Mouse (Mus musculus) neural tube, embryonic 12.5 days (tissue): ENCODE measurements around the gene Pla2g2c. TPM values are rescaled to one million over a fixed set of nuclear protein-coding genes. Genes with fewer than 3 reads are reported as not detected.

Experiments
- ATAC-seq: fragments of 200-750 bp; cut with Nextera tagmentation; 2 replicates; pipeline ENCODE4 v1.8.0; 2017; ENCODE audit warnings: low read depth, mild to moderate bottlenecking, moderate TSS enrichment, moderate library complexity; ENCODE audit not compliant: low FRiP score
- H3K27ac ChIP-seq: fragments of 300-500 bp; sonication (generic); 2 replicates; pipeline ENCODE4 v1.5.1; 2016
- H3K27me3 ChIP-seq: fragments of 300-500 bp; sonication (generic); replicated peaks from 2 replicates; pipeline ENCODE4 v1.6.1; 2016; ENCODE audit warnings: mild to moderate bottlenecking
- H3K36me3 ChIP-seq: fragments of 300-500 bp; sonication (generic); 2 replicates; pipeline ENCODE4 v1.6.1; 2016; ENCODE audit warnings: mild to moderate bottlenecking
- H3K4me1 ChIP-seq: fragments of 300-500 bp; sonication (generic); 2 replicates; pipeline ENCODE4 v1.6.1; 2016
- H3K4me2 ChIP-seq: fragments of 300-500 bp; sonication (generic); replicated peaks from 2 replicates; pipeline ENCODE4 v1.6.1; 2016; ENCODE audit warnings: mild to moderate bottlenecking
- H3K4me3 ChIP-seq: fragments of 300-500 bp; sonication (generic); 2 replicates; pipeline ENCODE4 v1.5.1; 2016
- H3K9ac ChIP-seq: fragments of 300-500 bp; sonication (generic); 2 replicates; pipeline ENCODE4 v1.6.1; 2016; ENCODE audit warnings: mild to moderate bottlenecking
- H3K9me3 ChIP-seq: fragments of 300-500 bp; sonication (generic); 2 replicates; pipeline ENCODE4 v1.6.1; 2016; ENCODE audit warnings: mild to moderate bottlenecking
- WGBS: fragments of 180-500 bp; shearing (Covaris S2); methylation state at CpG from one replicate; pipeline ENCODE4 v1.1.7; 2016; 5-methylcytosine and 5-hydroxymethylcytosine counted together
- polyA plus RNA-seq: library from polyadenylated mRNA; unstranded; fragments of >200 nt; fragmentation: Nextera tagmentation; extraction: Ambion mirVana; gene quantifications from 2 replicates; pipeline ENCODE4 v1.2.1, GENCODE M21; 2016

Gene Pla2g2c
- polyA plus RNA-seq, 1 experiment from 2014 or later: 0.61 TPM

DNA sequence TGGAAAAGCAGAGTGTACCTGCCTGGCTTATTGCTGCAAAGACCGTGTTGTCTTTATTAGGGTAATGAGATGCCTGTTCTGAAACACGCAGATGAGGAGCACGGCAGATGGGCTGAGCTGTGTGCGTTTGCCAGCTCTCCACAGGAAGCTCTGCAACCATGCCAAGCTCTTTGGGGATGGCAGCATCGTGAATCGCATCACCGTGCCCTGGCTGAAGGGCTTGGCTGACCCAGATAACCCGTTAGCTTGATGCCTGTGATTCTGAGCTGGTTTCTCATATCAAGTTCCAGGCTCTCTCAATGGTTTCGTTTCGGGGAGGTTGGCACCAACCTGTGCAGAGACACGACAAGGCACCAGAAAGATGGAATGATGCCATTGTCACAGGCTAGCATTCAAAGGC lies 14.0 kb upstream of the Pla2g2c start:
- WGBS: 88% methylated on average over 11 of the region's 11 CpGs
- Histone ChIP-seq H3K9me3 (no peaks in the 10 kb centered on the region), H3K27me3 (no peaks in the 10 kb centered on the region), H3K9ac (no peak overlapping the region), H3K4me3 (no peak overlapping the region), H3K4me2 (no peak overlapping the region), H3K36me3 (no peaks in the 10 kb centered on the region), H3K4me1 (no peaks in the 10 kb centered on the region), H3K27ac (no peak overlapping the region)
- ATAC-seq: no peak

DNA sequence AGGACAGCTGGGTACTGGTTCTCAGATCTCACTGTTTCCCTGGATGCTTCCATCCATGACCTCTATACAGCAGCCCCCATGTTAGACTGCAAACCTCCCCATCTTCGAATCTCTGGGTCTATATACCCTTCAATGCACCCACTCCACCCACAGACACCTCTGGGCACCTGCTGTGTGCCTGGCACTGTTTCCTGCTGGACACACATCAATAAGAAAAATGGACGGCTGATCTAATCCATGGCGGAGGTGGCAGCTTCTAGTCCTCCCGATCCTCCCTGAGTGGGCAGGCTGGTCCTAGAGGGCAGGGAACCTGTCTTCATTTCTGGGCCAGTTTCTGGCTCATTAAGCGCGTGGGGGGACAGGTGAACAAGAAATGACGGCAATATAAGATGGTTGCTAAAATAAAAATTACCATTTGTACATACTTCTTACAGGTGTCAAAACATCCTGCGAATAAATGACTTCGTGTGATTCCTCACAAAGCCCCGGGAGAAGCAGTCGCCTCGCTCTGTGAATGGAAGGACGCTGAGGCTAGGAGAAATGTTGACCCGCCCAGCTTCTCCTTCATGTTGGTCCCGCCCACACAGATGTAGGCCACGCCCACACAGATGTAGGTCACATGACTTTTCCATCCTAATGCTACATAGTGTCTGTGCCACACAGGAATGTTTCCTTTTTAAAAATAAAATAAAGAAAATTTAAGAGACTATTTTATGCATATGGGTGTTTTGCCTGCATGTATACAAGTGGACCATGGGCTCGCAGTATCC lies 13.4 kb upstream of the Pla2g2c start:
- Histone ChIP-seq H3K9ac (no peak overlapping the region), H3K9me3 (no peaks in the 10 kb centered on the region), H3K27me3 (no peaks in the 10 kb centered on the region), H3K4me3 (no peak overlapping the region), H3K27ac (no peak overlapping the region), H3K4me1 (no peaks in the 10 kb centered on the region), H3K4me2 (no peak overlapping the region), H3K36me3 (no peaks in the 10 kb centered on the region)
- no peak for ATAC-seq
- 69% methylated on average over 17 of the region's 17 CpGs for WGBS

DNA sequence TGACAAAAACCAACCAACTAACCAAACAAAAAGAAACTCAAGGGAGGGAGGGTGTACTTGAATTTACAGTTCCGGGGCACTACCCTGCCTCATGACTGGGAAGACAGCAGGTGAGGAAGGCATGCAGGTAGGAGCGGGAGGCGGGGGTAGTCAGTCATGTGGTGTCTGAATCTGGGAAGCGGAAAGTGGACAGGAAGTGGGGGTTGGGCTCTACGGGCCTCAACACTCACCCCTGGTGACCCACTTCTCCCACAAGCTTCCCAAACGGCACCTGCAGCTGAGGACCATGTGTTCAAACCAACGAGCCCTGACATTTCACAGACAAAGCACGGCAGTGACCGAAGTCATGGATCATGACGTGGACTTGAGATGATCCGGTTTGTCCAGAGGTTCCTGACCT lies 12.5 kb upstream of the Pla2g2c start:
- Histone ChIP-seq H3K4me1 (no peaks in the 10 kb centered on the region), H3K9me3 (no peaks in the 10 kb centered on the region), H3K4me3 (no peak overlapping the region), H3K4me2 (no peak overlapping the region), H3K9ac (no peak overlapping the region), H3K27me3 (no peaks in the 10 kb centered on the region), H3K27ac (no peak overlapping the region), H3K36me3 (no peaks in the 10 kb centered on the region)
- no peak for ATAC-seq
- 87% methylated on average over 11 of the region's 11 CpGs for WGBS

DNA sequence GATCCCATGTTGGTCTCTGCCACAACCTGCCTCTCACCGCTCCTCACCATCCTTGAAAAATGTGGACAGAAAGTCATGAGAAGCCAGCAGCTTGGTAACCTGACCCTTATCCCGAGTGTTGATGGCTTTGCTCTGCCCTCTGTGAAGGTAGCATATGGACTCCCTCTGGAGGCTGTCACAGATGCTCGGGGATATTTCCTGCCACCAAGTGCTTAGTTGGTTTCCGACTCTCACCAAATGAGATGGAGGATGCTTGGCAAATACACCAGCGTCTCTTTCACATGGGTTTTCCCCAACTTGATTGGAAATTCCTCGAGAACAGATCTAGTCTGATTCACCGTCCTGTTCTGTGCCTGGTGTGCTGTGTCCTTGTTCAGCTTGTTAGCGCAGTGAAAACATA lies 12.0 kb upstream of the Pla2g2c start:
- Histone ChIP-seq H3K4me2 (no peak overlapping the region), H3K9ac (no peak overlapping the region), H3K27ac (no peak overlapping the region), H3K36me3 (no peaks in the 10 kb centered on the region), H3K4me3 (no peak overlapping the region), H3K9me3 (no peaks in the 10 kb centered on the region), H3K4me1 (no peaks in the 10 kb centered on the region), H3K27me3 (no peaks in the 10 kb centered on the region)
- WGBS: 85% methylated on average over 8 of the region's 8 CpGs
- no peak for ATAC-seq

DNA sequence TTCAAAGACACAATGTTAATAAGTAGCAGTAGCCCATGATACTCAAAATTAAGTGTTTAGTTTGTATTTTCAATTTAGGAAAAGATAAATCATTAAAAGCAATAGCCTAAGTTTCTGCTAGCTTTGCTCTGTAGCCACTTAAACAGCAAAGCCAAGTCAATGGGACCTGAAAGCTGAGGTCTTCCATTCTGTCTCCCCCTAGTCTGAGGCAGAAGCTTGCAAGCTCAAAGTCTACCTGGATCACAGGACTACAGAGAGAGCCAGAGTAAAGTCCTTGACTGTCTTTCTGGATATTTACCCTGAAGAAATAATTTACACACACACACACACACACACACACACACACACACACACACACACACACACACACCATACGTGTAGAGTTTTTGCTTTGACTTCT lies 10.4 kb upstream of the Pla2g2c start:
- Histone ChIP-seq H3K36me3 (no peaks in the 10 kb centered on the region), H3K27me3 (no peaks in the 10 kb centered on the region), H3K9ac (no peak overlapping the region), H3K4me2 (no peak overlapping the region), H3K4me1 (no peaks in the 10 kb centered on the region), H3K9me3 (no peaks in the 10 kb centered on the region), H3K4me3 (no peak overlapping the region), H3K27ac (no peak overlapping the region)
- ATAC-seq: no peak
- WGBS: 87% methylated on average over 1 of the region's 1 CpGs

DNA sequence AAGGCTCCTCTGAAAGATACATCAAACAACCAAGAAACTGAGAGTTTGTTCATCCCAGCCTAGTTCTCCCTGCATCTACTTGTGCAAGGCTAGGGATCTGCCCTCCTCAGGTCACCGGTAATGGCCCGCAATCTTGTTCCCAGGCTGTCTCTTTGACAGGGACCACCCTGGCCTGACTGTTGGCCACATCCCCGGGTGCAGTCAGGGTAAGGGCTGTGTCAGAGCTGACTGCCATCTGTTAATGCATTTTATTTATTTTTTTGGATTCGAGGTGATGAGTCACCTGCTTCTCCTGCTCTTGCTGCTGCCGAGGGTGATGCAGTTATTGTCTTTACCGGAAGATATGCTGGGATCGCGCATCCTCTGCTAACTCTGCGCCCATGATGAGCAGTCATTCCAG lies 7.9 kb upstream of the Pla2g2c start:
- Histone ChIP-seq H3K9ac (no peak overlapping the region), H3K27me3 (no peaks in the 10 kb centered on the region), H3K4me1 (no peaks in the 10 kb centered on the region), H3K9me3 (no peaks in the 10 kb centered on the region), H3K36me3 (no peaks in the 10 kb centered on the region), H3K4me2 (no peak overlapping the region), H3K4me3 (no peak overlapping the region), H3K27ac (no peak overlapping the region)
- ATAC-seq: no peak
- 87% methylated on average over 9 of the region's 9 CpGs for WGBS

DNA sequence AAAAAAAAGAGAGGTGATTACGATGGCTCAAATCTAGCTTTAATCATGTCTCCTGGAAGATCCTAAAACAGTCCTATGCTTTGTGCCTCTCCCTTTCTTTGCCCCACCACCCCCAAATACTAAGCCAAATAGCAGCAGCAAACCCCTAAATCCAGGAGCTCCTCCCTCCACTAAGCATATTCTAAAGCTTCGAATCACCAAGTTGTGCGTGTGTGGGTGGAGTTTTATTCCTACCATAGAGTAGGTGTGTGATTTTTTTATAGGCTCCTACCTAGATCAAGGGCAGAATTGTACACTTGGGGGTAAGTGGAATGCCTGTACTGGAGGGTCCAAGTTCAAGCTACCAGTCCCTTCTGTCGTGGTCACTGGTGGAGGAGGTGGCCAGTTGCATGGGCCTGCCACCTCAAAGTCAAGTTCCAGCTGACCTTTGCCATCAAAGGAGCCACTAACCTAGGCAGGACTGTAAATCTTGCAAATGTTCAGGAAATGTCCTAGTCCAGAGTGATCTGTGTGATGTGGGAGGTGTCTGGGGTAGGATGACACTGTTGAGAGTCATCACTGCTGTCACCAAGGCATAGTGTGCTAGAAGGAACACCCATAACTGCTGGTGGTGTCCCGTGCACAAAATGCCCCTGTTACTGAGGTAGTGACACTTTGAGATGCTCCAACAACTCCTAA lies 5.9 kb upstream of the Pla2g2c start:
- Histone ChIP-seq H3K27me3 (no peaks in the 10 kb centered on the region), H3K36me3 (no peaks in the 10 kb centered on the region), H3K9ac (no peak overlapping the region), H3K4me3 (no peak overlapping the region), H3K4me2 (no peak overlapping the region), H3K4me1 (no peaks in the 10 kb centered on the region; the same call in 1 of the 2 replicates), H3K27ac (no peak overlapping the region), H3K9me3 (no peaks in the 10 kb centered on the region)
- ATAC-seq: no peak
- 77% methylated on average over 5 of the region's 5 CpGs for WGBS

DNA sequence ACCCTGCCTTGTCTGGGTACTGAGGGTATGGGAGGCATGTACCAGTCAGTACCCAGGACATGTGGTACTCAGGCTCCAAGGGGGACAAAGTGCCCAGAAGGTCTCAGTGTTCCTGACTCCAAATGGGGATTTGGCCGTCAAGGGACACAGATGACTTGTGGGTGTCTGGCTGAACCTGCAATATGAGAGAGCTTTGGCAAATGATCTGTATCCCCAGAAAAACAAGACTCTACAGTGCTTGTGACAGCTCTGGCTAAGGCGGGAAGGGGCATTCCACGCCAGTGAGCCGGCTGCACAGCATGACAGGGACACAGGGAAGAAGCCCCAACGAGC lies 5.4 kb upstream of the Pla2g2c start:
- Histone ChIP-seq H3K9me3 (no peaks in the 10 kb centered on the region), H3K27me3 (no peaks in the 10 kb centered on the region), H3K9ac (no peak overlapping the region), H3K4me1 (peaks cover 5% of the 10 kb centered on the region), H3K27ac (no peak overlapping the region), H3K4me3 (no peak overlapping the region), H3K4me2 (no peak overlapping the region), H3K36me3 (no peaks in the 10 kb centered on the region)
- WGBS: 84% methylated on average over 5 of the region's 5 CpGs
- ATAC-seq: no peak

DNA sequence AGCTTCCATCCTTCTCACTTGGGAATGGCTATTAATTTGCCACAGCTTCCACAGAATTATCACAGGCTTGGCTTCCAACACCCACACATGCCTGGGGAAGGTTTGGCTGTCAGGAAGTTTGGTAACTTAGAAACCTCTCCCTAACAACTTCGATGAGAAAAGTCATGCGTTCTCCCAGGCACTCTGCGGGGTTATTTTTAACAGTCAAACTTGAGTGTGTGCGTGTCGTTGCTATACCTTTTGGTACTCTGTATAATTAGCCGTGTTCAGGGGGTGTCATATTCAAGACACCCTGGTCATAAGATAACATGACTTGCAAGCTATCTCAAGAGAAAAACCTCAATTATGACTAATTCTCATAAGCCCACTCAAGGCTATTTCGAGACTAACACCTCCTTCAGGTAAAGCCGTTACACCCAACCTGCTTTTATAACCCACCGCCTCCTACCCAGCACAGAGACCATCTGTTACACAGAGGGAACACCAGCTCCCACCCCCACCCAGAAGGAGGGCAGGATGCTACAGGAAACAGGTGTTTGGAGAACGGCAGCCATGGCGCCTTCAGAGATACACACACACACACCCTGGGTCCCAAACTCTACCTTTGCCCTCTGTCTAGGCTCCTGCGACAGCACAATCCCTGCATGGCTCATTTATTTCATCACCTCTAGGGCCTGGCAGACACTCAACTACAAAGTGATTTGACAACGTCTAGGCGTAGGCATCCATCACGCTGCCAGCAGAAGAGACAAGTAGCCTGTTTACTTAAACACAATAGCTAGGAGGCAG lies 905 bp upstream of the Pla2g2c start:
- 70% methylated on average over 15 of the region's 15 CpGs for WGBS
- H3K9me3 ChIP-seq: no peaks in the 10 kb centered on the region
- H3K27ac ChIP-seq: no peak overlapping the region
- H3K9ac ChIP-seq: no peak overlapping the region
- H3K4me3 ChIP-seq: no peak overlapping the region
- no peaks in the 10 kb centered on the region for H3K27me3 ChIP-seq
- ATAC-seq: no peak
- 0 out of 2 replicates have a peak overlapping the region, but pooled peaks have one; percentile 61 for H3K4me2 ChIP-seq
- peaks cover 16% of the 10 kb centered on the region for H3K4me1 ChIP-seq
- no peaks in the 10 kb centered on the region for H3K36me3 ChIP-seq

DNA sequence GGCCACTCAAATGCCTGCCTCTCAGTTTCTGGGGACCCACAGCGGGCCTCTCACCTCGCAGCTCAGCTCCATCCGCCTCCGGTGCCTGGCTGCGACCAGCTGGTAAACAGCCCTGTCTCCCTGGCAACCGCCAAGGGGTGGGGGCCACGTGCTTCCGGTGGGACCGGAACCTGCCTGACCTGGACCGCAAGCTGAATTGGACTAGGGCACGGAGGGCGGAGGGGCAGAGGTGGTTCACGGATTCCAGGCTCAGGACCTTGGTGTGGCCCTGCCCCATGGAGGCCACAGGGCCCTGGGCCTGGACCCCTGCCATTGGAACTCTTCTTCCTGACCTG lies 502 bp downstream of the Pla2g2c start:
- peak overlapping the region; percentile 61 for H3K4me2 ChIP-seq
- peak; percentile 80 for ATAC-seq
- H3K9me3 ChIP-seq: no peaks in the 10 kb centered on the region
- no peak overlapping the region for H3K27ac ChIP-seq
- no peaks in the 10 kb centered on the region for H3K36me3 ChIP-seq
- peak overlapping the region; percentile 43 for H3K9ac ChIP-seq
- peak overlapping the region; percentile 31 for H3K4me3 ChIP-seq
- WGBS: 5% methylated on average over 13 of the region's 13 CpGs
- no peaks in the 10 kb centered on the region for H3K27me3 ChIP-seq
- H3K4me1 ChIP-seq: peaks cover 16% of the 10 kb centered on the region

DNA sequence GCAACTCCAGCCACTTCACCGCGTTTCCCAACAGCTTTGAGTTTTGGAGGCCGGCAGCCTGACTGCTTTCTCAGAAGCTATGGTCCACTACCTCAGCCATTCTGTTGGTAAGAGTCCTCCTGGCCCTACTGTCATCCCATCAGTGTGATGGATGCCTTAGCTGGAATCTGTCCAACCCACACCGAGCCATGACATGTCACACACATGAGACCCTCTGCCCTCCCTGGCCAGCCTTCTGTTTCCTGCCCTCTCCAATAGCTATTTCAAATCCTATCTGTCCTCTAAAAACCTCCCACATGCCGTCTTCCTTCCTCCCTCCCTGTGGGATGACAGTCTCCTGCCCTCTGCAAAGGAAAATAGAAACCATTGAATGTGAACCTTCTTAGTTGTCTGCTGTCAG lies 1.2 kb downstream of the Pla2g2c start:
- Histone ChIP-seq H3K4me2 (peak overlapping the region; percentile 61; the same call in 1 of the 2 replicates), H3K4me1 (peaks cover 16% of the 10 kb centered on the region), H3K4me3 (no peak overlapping the region)

DNA sequence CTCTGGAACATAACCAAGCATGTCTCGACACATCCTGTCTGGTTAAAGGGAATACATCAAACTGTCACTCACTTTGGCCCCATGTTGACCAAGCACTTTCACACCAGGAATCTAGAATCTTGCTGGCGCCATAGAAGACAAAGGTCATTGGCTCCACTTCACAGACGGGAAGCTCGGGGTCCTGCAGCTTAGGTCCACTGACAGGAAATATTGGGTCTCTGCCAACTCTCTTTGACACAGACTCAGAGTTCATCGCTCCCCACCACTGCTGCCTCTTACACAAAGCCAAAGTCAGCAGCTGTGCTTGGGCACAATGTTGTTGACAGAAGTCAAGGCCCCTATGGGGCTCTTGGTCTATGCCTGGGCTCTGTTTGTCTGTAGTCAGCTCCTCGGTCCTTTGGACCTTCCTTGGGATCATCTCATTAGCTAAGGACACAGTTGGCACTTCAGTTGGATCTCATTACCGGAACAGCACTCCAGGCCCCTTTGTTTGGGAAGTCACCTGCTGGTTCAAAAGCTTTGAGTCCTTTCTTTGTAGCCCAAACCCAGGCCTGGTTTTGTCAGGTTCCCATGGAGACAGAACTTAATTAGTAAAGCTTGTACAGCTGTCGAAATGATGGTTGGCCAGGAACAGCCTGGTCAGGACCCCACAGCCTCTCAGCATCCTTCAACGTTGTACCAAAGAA lies 4.6 kb downstream of the Pla2g2c start:
- Histone ChIP-seq H3K4me3 (no peak overlapping the region), H3K4me1 (peaks cover 12% of the 10 kb centered on the region), H3K36me3 (no peaks in the 10 kb centered on the region), H3K9ac (no peak overlapping the region), H3K27me3 (no peaks in the 10 kb centered on the region), H3K9me3 (no peaks in the 10 kb centered on the region), H3K27ac (no peak overlapping the region), H3K4me2 (no peak overlapping the region)
- ATAC-seq: no peak
- 30% methylated on average over 9 of the region's 9 CpGs for WGBS

More for the DNA sequence above, 1.2 kb downstream of the Pla2g2c start:
- H3K9me3 ChIP-seq: no peaks in the 10 kb centered on the region
- H3K9ac ChIP-seq: no peak overlapping the region
- H3K27ac ChIP-seq: no peak overlapping the region
- H3K36me3 ChIP-seq: no peaks in the 10 kb centered on the region
- no peaks in the 10 kb centered on the region for H3K27me3 ChIP-seq
- WGBS: 84% methylated on average over 5 of the region's 5 CpGs
- no peak for ATAC-seq
